In the genomic region with DNA sequence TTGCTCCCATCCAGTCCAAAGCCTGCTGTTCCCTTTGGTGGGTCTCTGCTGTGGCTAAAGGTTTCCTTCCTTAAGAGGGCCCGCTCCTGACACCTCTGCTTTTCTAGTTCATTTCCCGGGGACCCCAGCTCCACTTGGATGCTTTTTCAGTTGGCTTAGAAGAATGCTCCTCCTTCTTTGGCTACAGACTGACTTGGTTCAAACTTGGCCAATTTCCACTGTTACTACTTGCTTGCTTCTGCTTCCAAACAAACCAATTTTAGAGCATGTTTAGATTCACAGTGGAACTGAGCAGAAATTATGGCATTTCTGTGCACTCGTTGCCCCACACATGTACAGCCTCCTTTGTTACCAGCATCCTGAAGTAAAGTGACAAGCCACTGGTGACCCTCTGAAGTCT, we compare ENCODE assay signal across 25 mouse cellular contexts.
"Had no signal": no experiment of that assay in that cellular context is flagged by ENCODE, and none has a peak within 500 bp of the region (broad histone marks: within the 10 kb centered on the region; RNA-seq: fewer than 3 reads in every experiment).

No protein-coding gene starts in this region.

- H3K36me3 ChIP-seq: heart, embryonic 12.5 days; intestine, embryonic 15.5 days; liver, embryonic 12.5 days had no signal

- H3K4me3 ChIP-seq: gastrocnemius, adult 2 months; heart, embryonic 10.5 days; heart, embryonic 12.5 days; hindbrain, embryonic 10.5 days; hindbrain, embryonic 12.5 days; intestine, embryonic 15.5 days; layer of hippocampus, adult 2 months; left cerebral cortex, adult 2 months; limb, embryonic 10.5 days; limb, embryonic 12.5 days; liver, embryonic 12.5 days had no signal

- H3K9ac ChIP-seq: heart, embryonic 12.5 days; hindbrain, embryonic 12.5 days; hindbrain, embryonic 14.5 days; intestine, embryonic 15.5 days; limb, embryonic 12.5 days; liver, embryonic 12.5 days had no signal

- H3K9me3 ChIP-seq: heart, embryonic 10.5 days; heart, embryonic 12.5 days; hindbrain, embryonic 10.5 days; hindbrain, embryonic 12.5 days; intestine, embryonic 15.5 days; limb, embryonic 10.5 days; limb, embryonic 12.5 days; liver, embryonic 12.5 days had no signal

- H3K4me2 ChIP-seq: heart, embryonic 12.5 days; hindbrain, embryonic 12.5 days; hindbrain, embryonic 14.5 days; intestine, embryonic 15.5 days; limb, embryonic 12.5 days; liver, embryonic 12.5 days had no signal

- ATAC-seq: hindbrain, embryonic 16.5 days; inflammation-experienced regulatory T-cells, adult 6 months; intestine, embryonic 15.5 days; intestine, postnatal 0 days; liver, embryonic 12.5 days had no signal

- H3K27me3 ChIP-seq: heart, embryonic 12.5 days; hindbrain, embryonic 12.5 days; intestine, embryonic 15.5 days; limb, embryonic 12.5 days; liver, embryonic 12.5 days had no signal

- H3K27ac ChIP-seq: gastrocnemius, adult 2 months; heart, embryonic 10.5 days; hindbrain, embryonic 10.5 days; hindbrain, embryonic 12.5 days; hindbrain, embryonic 14.5 days; intestine, embryonic 15.5 days; layer of hippocampus, adult 2 months; left cerebral cortex, adult 2 months; limb, embryonic 10.5 days; limb, embryonic 12.5 days; liver, embryonic 12.5 days had no signal

- DNase-seq: gastrocnemius, adult 2 months; gastrocnemius, postnatal 10 days; gastrocnemius, postnatal 25 days; heart, adult 18-20 months; heart, postnatal 10 days; heart, postnatal 4 days; kidney, adult 18-20 months; kidney, adult 8-10 months; kidney, postnatal 10 days; kidney, postnatal 25 days; liver had no signal

- H3K4me1 ChIP-seq: intestine, embryonic 15.5 days; liver, embryonic 12.5 days had no signal
